Mouse (Mus musculus) MEL (cell line): ENCODE measurements around the gene Dtnb. TPM values are rescaled to one million over a fixed set of nuclear protein-coding genes. Genes with fewer than 3 reads are reported as not detected.
A peak's percentile ranks its signal among the peaks of the same experiment; 100 is the strongest.

Experiments
- DNase-seq: peaks from one replicate; pipeline ENCODE4 v3.0.0; 2011; ENCODE audit warnings: low read depth, low spot score
- H3K27ac ChIP-seq: 2 replicates; pipeline ENCODE4 v1.5.1; 2012; ENCODE audit warnings: low read depth, mild to moderate bottlenecking, control low read depth, low read length, moderate library complexity; ENCODE audit not compliant: control insufficient read depth
- H3K27me3 ChIP-seq, 2 experiments: fragments of 150-350 bp in 1 of 2; sonication (generic) in 1 of 2; 2 replicates each; pipeline ENCODE4 v1.6.1; 2012; ENCODE audit warnings: low read length in 2 of 2, mild to moderate bottlenecking in 2 of 2, improper control_type of control experiment in 1 of 2, moderate library complexity in 1 of 2; ENCODE audit not compliant: insufficient read depth in 2 of 2, control insufficient read depth in 1 of 2
- H3K36me3 ChIP-seq, 2 experiments: 2 replicates each; pipeline ENCODE4 v1.6.1; 2012 to 2014; ENCODE audit warnings: low read length in 2 of 2, improper control_type of control experiment in 1 of 2, inconsistent platforms in 1 of 2, mild to moderate bottlenecking in 1 of 2; ENCODE audit not compliant: insufficient read depth in 2 of 2, control insufficient read depth in 1 of 2
- H3K4me1 ChIP-seq, 2 experiments: fragments of 150-350 bp in 1 of 2; sonication (generic) in 1 of 2; 2 replicates each; pipeline ENCODE4 v1.6.1; 2012; ENCODE audit warnings: low read length in 2 of 2, improper control_type of control experiment in 1 of 2, mild to moderate bottlenecking in 1 of 2; ENCODE audit not compliant: insufficient read depth in 2 of 2, control insufficient read depth in 1 of 2
- H3K4me3 ChIP-seq, 2 experiments: fragments of 150-350 bp in 1 of 2; sonication (generic) in 1 of 2; 2 replicates each; pipeline ENCODE4 v1.5.1; 2012; ENCODE audit warnings: low read depth in 2 of 2, low read length in 2 of 2, mild to moderate bottlenecking in 2 of 2, moderate library complexity in 2 of 2, control low read depth in 1 of 2, improper control_type of control experiment in 1 of 2; ENCODE audit not compliant: control insufficient read depth in 1 of 2, insufficient read depth in 1 of 2
- H3K79me2 ChIP-seq: 2 replicates; pipeline ENCODE4 v1.6.1; 2012; ENCODE audit warnings: mild to moderate bottlenecking, low read length, moderate library complexity; ENCODE audit not compliant: control insufficient read depth, poor library complexity, insufficient read depth
- H3K9ac ChIP-seq: 2 replicates; pipeline ENCODE4 v1.6.1; 2012; ENCODE audit warnings: low read depth, mild to moderate bottlenecking, control low read depth, low read length, moderate library complexity; ENCODE audit not compliant: control insufficient read depth, poor library complexity, severe bottlenecking
- H3K9me3 ChIP-seq: fragments of 150-350 bp; sonication (generic); replicated peaks from 2 replicates; pipeline ENCODE4 v1.6.1; 2012; ENCODE audit warnings: mild to moderate bottlenecking, low read length, improper control_type of control experiment, moderate library complexity; ENCODE audit not compliant: insufficient read depth
- BHLHE40 ChIP-seq: IDR thresholded peaks from 2 replicates; pipeline ENCODE4 v1.6.1; 2012; ENCODE audit warnings: low read depth, mild to moderate bottlenecking, inconsistent platforms, low read length, improper control_type of control experiment, borderline replicate concordance
- CHD1 ChIP-seq: IDR thresholded peaks from 2 replicates; pipeline ENCODE4 v1.6.1; 2012; ENCODE audit warnings: low read depth, mild to moderate bottlenecking, inconsistent platforms, low read length, improper control_type of control experiment
- CHD2 ChIP-seq: IDR thresholded peaks from 2 replicates; pipeline ENCODE4 v1.6.1; 2011; ENCODE audit warnings: low read length, improper control_type of control experiment
- GATA1 ChIP-seq: IDR thresholded peaks from 2 replicates; pipeline ENCODE4 v1.6.1; 2011; ENCODE audit warnings: low read depth, low read length, improper control_type of control experiment
- MAX ChIP-seq: IDR thresholded peaks from 2 replicates; pipeline ENCODE4 v1.6.1; 2011; ENCODE audit warnings: low read length, improper control_type of control experiment
- MAZ ChIP-seq: IDR thresholded peaks from 2 replicates; pipeline ENCODE4 v1.6.1; 2012; ENCODE audit warnings: low read depth, mild to moderate bottlenecking, inconsistent platforms, low read length, improper control_type of control experiment
- MXI1 ChIP-seq: IDR thresholded peaks from 2 replicates; pipeline ENCODE4 v1.6.1; 2011; ENCODE audit warnings: mild to moderate bottlenecking, low read depth, low read length, improper control_type of control experiment
- MYB ChIP-seq: IDR thresholded peaks from 2 replicates; pipeline ENCODE4 v1.6.1; 2011; ENCODE audit warnings: mild to moderate bottlenecking, low read depth, low read length, improper control_type of control experiment
- NRF1 ChIP-seq: IDR thresholded peaks from 2 replicates; pipeline ENCODE4 v1.6.1; 2014; ENCODE audit warnings: low read depth, mild to moderate bottlenecking, inconsistent platforms, low read length, improper control_type of control experiment, moderate library complexity; ENCODE audit not compliant: poor library complexity, insufficient read depth, severe bottlenecking
- POLR2A ChIP-seq, 2 experiments: IDR thresholded peaks; 2 replicates each; pipeline ENCODE4 v1.6.1; 2011 to 2012; ENCODE audit warnings: low read length in 2 of 2, mild to moderate bottlenecking in 2 of 2, control low read depth in 1 of 2, improper control_type of control experiment in 1 of 2, low read depth in 1 of 2, moderate library complexity in 1 of 2; ENCODE audit not compliant: control insufficient read depth in 1 of 2, insufficient read depth in 1 of 2, poor library complexity in 1 of 2
- RAD21 ChIP-seq: IDR thresholded peaks from 2 replicates; pipeline ENCODE4 v1.6.1; 2011; ENCODE audit warnings: mild to moderate bottlenecking, low read depth, low read length, improper control_type of control experiment
- RCOR1 ChIP-seq: IDR thresholded peaks from 2 replicates; pipeline ENCODE4 v1.6.1; 2012; ENCODE audit warnings: low read depth, mild to moderate bottlenecking, inconsistent platforms, low read length, improper control_type of control experiment
- SIN3A ChIP-seq: IDR thresholded peaks from 2 replicates; pipeline ENCODE4 v1.6.1; 2012; ENCODE audit warnings: low read length, improper control_type of control experiment, inconsistent platforms
- UBTF ChIP-seq: IDR thresholded peaks from 2 replicates; pipeline ENCODE4 v1.6.1; 2012; ENCODE audit warnings: low read depth, mild to moderate bottlenecking, inconsistent platforms, low read length, improper control_type of control experiment, moderate library complexity, borderline replicate concordance; ENCODE audit not compliant: insufficient read depth
- USF2 ChIP-seq, 2 experiments: IDR thresholded peaks; 2 replicates each; pipeline ENCODE4 v1.6.1; 2011 to 2012; ENCODE audit warnings: improper control_type of control experiment in 2 of 2, low read length in 2 of 2, borderline replicate concordance in 1 of 2, inconsistent platforms in 1 of 2, low read depth in 1 of 2, mild to moderate bottlenecking in 1 of 2; ENCODE audit not compliant: insufficient read depth in 1 of 2
- ZC3H11A ChIP-seq: IDR thresholded peaks from 2 replicates; pipeline ENCODE4 v1.6.1; 2012; ENCODE audit warnings: low read depth, mild to moderate bottlenecking, inconsistent platforms, low read length, improper control_type of control experiment
- ZKSCAN1 ChIP-seq: IDR thresholded peaks from 2 replicates; pipeline ENCODE4 v1.6.1; 2012; ENCODE audit warnings: low read depth, mild to moderate bottlenecking, inconsistent platforms, low read length, improper control_type of control experiment, moderate library complexity
- polyA plus RNA-seq, 2 experiments: library from polyadenylated mRNA; stranded (reverse) in 1 of 2; unstranded in 1 of 2; fragments of >175 nt in 1 of 2; fragments of >200 nt in 1 of 2; gene quantifications; 2 replicates each; pipeline versions ENCODE4 v1.2.1 to v1.2.4; 2012; ENCODE audit warnings: low replicate concordance in 2 of 2, low read depth in 1 of 2; ENCODE audit not compliant: insufficient read length in 2 of 2, insufficient read depth in 1 of 2, missing spikeins in 1 of 2
- total RNA-seq: library from RNA; depleted of rRNA; stranded (reverse); fragments of 300-350 nt; gene quantifications from 2 replicates; pipeline ENCODE4 v1.2.3, GENCODE M21; 2012

The Dtnb gene
- total and polyA plus RNA-seq, 3 experiments = 18.6 to 24.9 TPM; not detected in 1

DNA sequence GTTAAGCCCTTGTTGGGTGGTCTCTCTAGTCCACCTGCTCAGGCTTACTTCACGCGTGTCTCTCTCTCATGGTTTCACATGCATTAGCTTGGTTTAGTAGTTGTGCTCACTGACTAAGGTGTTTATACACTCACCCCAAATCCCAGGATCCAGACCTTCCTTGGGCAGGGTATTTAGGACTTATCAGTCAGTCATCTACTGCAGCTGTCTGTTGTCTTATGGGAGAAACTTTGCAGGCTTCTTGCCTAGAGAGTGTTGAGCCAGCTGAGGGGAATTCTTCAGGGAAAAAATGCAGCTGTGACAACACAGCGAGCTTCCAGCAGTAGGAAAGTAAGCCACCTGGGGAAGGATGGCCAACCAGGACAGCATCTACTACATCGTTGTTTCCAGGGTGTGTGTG, 13.3 kb downstream of the Dtnb start:
- Histone ChIP-seq H3K27me3 (no peaks in the 10 kb centered on the region), H3K27ac (no peak overlapping the region), H3K9ac (no peak overlapping the region), H3K79me2 (0 out of 2 replicates have a peak, but pooled peaks cover 4% of the 10 kb centered on the region), H3K4me1 (peaks cover 5 to 6% of the 10 kb centered on the region in 2 experiments; a peak in 3 of 4 replicates), H3K36me3 (peaks cover 0 to 13% of the 10 kb centered on the region in 2 experiments; a peak in 2 of 4 replicates), H3K4me3 (no peak overlapping the region), H3K9me3 (no peaks in the 10 kb centered on the region)
- TF ChIP-seq NRF1 (no peak), MYB (no peak), RAD21 (no peak), RCOR1 (no peak), MAX (no peak), SIN3A (no peak), ZKSCAN1 (no peak), ZC3H11A (no peak), MAZ (no peak)
- DNase-seq = no peak

- Histone ChIP-seq H3K4me1 (peaks cover 4 to 6% of the 10 kb centered on the region in 2 experiments; a peak in 3 of 4 replicates), H3K79me2 (no peaks in the 10 kb centered on the region), H3K36me3 (peaks cover 0 to 9% of the 10 kb centered on the region in 2 experiments; a peak in 3 of 4 replicates), H3K9ac (no peak overlapping the region), H3K27me3 (no peaks in the 10 kb centered on the region), H3K27ac (no peak overlapping the region), H3K4me3 (no peak overlapping the region), H3K9me3 (no peaks in the 10 kb centered on the region)
- TF ChIP-seq SIN3A = no peak
- TF ChIP-seq POLR2A (IDR thresholded peaks at IDR 0.05; ENCODE audit: control insufficient read depth in 1 of 2, insufficient read depth in 1 of 2, low read depth in 1 of 2, low read length in 2 of 2, poor library complexity in 1 of 2) = no peak
- DNase-seq = peak; percentile 38
Measured at GRCm38 (mm10) chr12:3587010-3587409, 14.8 kb downstream of the Dtnb start.

DNA sequence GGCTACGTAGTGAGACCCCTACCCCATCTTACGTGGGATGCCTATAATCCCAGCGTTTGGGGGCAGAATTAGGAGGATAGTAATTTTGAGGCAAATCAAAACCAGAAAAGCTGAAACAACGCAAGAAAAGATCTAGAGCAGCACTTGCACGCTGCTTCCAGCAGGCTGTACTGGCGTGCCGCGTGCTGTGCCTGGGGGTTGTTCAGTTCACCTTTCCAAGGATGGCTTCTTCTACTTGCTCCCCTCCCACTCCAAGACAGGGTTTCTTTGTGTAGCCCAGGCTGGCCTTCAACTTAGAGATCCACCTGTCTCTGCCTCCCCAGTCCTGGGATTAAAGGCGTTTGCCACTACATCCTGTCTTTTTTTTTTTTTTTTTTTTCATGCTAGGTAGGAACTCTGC, 17.9 kb downstream of the Dtnb start:
- H3K4me3 ChIP-seq = no peak overlapping the region
- H3K27ac ChIP-seq = no peak overlapping the region
- H3K36me3 ChIP-seq = peaks cover 0 to 9% of the 10 kb centered on the region in 2 experiments; a peak in 3 of 4 replicates
- no peak overlapping the region for H3K9ac ChIP-seq
- no peaks in the 10 kb centered on the region for H3K79me2 ChIP-seq
- H3K4me1 ChIP-seq = peaks cover 4 to 6% of the 10 kb centered on the region in 2 experiments; a peak in 3 of 4 replicates
- no peaks in the 10 kb centered on the region for H3K27me3 ChIP-seq
- no peaks in the 10 kb centered on the region for H3K9me3 ChIP-seq
- TF ChIP-seq CHD2 (no peak), BHLHE40 (no peak), USF2 (IDR thresholded peaks at IDR 0.05; ENCODE audit: borderline replicate concordance in 1 of 2, insufficient read depth in 1 of 2, low read depth in 1 of 2, low read length in 2 of 2) (no peak), CHD1 (no peak), MXI1 (no peak), ZKSCAN1 (no peak), POLR2A (IDR thresholded peaks at IDR 0.05; ENCODE audit: control insufficient read depth in 1 of 2, insufficient read depth in 1 of 2, low read depth in 1 of 2, low read length in 2 of 2, poor library complexity in 1 of 2) (no peak), UBTF (no peak), GATA1 (no peak)
- DNase-seq = no peak
